Mouse (Mus musculus) lung, adult 2 months (tissue): Measurements from ENCODE around the gene Pou5f1.
"Not testable (repeated sequence)": the region's sequence is repeated elsewhere in the genome, so short reads cannot be mapped to it uniquely, and the experiment has no call there.

ENCODE experiments used
- CTCF ChIP-seq: fragments of 200-500 bp; IDR thresholded peaks from 2 replicates; pipeline ENCODE4 v1.5.1; 2011; ENCODE audit warnings: mild to moderate bottlenecking, low read length, control low read depth; ENCODE audit not compliant: insufficient read depth
- POLR2A ChIP-seq: fragments of 200-500 bp; IDR thresholded peaks from 2 replicates; pipeline ENCODE4 v1.6.1; 2011; ENCODE audit warnings: low read depth, mild to moderate bottlenecking, control low read depth, low read length, borderline replicate concordance; ENCODE audit errors: extremely low read depth

GRCm38 (mm10) chr17:35460513-35461341, 45.1 kb upstream of the Pou5f1 start:
- TF ChIP-seq CTCF, POLR2A: not testable (repeated sequence)
